Comparison of ENCODE assay signal across 16 mouse cellular contexts in the genomic region with DNA sequence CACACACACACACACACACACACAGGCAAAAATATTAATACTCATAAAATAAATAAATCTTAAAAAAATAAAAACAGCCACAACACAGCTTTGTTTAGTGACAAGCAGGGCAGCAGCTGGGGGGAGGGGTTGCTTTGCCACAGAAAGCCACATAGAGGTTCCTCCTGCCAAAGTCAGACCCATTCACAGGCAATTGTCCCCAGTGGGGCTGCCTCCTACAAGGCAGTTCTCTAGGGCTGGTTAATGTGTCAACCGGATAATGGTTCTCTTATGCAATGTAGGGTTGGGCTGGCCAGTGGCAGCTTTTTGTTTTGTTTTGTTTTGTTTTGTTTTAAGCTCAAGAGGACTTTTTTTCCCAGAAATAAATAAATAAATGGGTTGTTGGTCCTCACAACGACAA. TPM values are rescaled to one million over a fixed set of nuclear protein-coding genes. Genes with fewer than 3 reads are reported as not detected.
DNase-seq lines count a peak whose midpoint lies in the region; ATAC-seq and TF ChIP-seq lines count a peak whose summit lies in the region.
"Had no signal": no experiment of that assay in that cellular context is flagged by ENCODE, and none has a peak within 500 bp of the region (broad histone marks: within the 10 kb centered on the region; RNA-seq: fewer than 3 reads in every experiment).

No protein-coding gene starts in this region.

- no peak for TF ChIP-seq POLR2A in brain, embryonic 14.5 days (IDR thresholded peaks at IDR 0.05; ENCODE audit: borderline replicate concordance, extremely low read depth, insufficient read depth, insufficient read length, poor library complexity, severe bottlenecking)
- TF ChIP-seq POLR2A in cerebellum, adult 2 months (IDR thresholded peaks at IDR 0.05; ENCODE audit: borderline replicate concordance, insufficient read depth, low read length), result no peak

- no peaks in the 10 kb centered on the region for H3K36me3 ChIP-seq in lung, embryonic 16.5 days (ENCODE audit: control insufficient read depth, insufficient read depth, low read length)
- H3K36me3 ChIP-seq in kidney, embryonic 14.5 days (ENCODE audit: control insufficient read depth, insufficient read depth, low read length), result no peaks in the 10 kb centered on the region

- no peak overlapping the region for H3K27ac ChIP-seq in lung, embryonic 16.5 days (ENCODE audit: low read length)
- no peak overlapping the region for H3K27ac ChIP-seq in kidney, embryonic 14.5 days (ENCODE audit: low read depth, low read length)
- no peak overlapping the region for H3K27ac ChIP-seq in cerebellum, adult 2 months (ENCODE audit: insufficient read depth, low read length)
- H3K27ac ChIP-seq: forebrain, embryonic 10.5 days; limb, embryonic 12.5 days had no signal

- no peak overlapping the region for H3K4me3 ChIP-seq in lung, embryonic 16.5 days (ENCODE audit: low read length)
- H3K4me3 ChIP-seq in kidney, embryonic 14.5 days (ENCODE audit: low read length), result no peak overlapping the region
- H3K4me3 ChIP-seq in cerebellum, adult 2 months (replicated peaks; ENCODE audit: insufficient read depth, low read depth, low read length), result no peak overlapping the region
- H3K4me3 ChIP-seq: forebrain, embryonic 10.5 days; limb, embryonic 12.5 days had no signal

- no peak overlapping the region for H3K4me2 ChIP-seq in lung, embryonic 16.5 days (ENCODE audit: low read depth, low read length)
- H3K4me2 ChIP-seq in kidney, embryonic 14.5 days (replicated peaks; ENCODE audit: low read depth, low read length), result no peak overlapping the region
- H3K4me2 ChIP-seq: limb, embryonic 12.5 days had no signal

- TF ChIP-seq CTCF in brain, embryonic 14.5 days (IDR thresholded peaks at IDR 0.05; ENCODE audit: borderline replicate concordance, extremely low read depth, insufficient read depth, insufficient read length), result no peak
- no peak for TF ChIP-seq CTCF in cerebellum, adult 2 months (IDR thresholded peaks at IDR 0.05; ENCODE audit: borderline replicate concordance, insufficient read depth, low read depth, low read length)

- no peak overlapping the region for H3K9ac ChIP-seq in lung, embryonic 16.5 days (ENCODE audit: low read length)
- no peak overlapping the region for H3K9ac ChIP-seq in kidney, embryonic 14.5 days (ENCODE audit: low read depth, low read length)
- H3K9ac ChIP-seq: limb, embryonic 12.5 days had no signal

- DNase-seq in lung, postnatal 14 days, result no peak
- DNase-seq in brain, embryonic 14.5 days (ENCODE audit: low read depth), result peak; percentile 46
- DNase-seq in yolk sac, embryonic 10.5 days (ENCODE audit: low spot score), result peak; percentile 40
- DNase-seq in ovary, postnatal 36 days (ENCODE audit: low spot score), result no peak
- DNase-seq in cerebellum, adult 2 months, result no peak
- DNase-seq: adrenal gland, postnatal 25 days; cerebellum, adult 11-12 months; embryo, embryonic 11 days; gastrocnemius, postnatal 36 days; thymus, postnatal 4 days had no signal

- WGBS in lung, embryonic 16.5 days, result 43% methylated on average over 2 of the region's 2 CpGs
- 60% methylated on average over 2 of the region's 2 CpGs for WGBS in kidney, embryonic 14.5 days
- 57% methylated on average over 2 of the region's 2 CpGs for WGBS in cerebellum, adult 2 months

- no peaks in the 10 kb centered on the region for H3K27me3 ChIP-seq in lung, embryonic 16.5 days (ENCODE audit: control insufficient read depth, insufficient read depth, low read depth, low read length)
- H3K27me3 ChIP-seq in kidney, embryonic 14.5 days (ENCODE audit: control insufficient read depth, insufficient read depth, low read length), result no peaks in the 10 kb centered on the region
- H3K27me3 ChIP-seq in cerebellum, adult 2 months (ENCODE audit: control insufficient read depth, insufficient read depth, low read length), result no peaks in the 10 kb centered on the region
- H3K27me3 ChIP-seq: limb, embryonic 12.5 days had no signal

- peaks cover 2% of the 10 kb centered on the region; the same call in 1 of the 2 replicates for H3K4me1 ChIP-seq in lung, embryonic 16.5 days (replicated peaks; ENCODE audit: control insufficient read depth, insufficient read depth, low read length)
- H3K4me1 ChIP-seq in kidney, embryonic 14.5 days (ENCODE audit: control insufficient read depth, insufficient read depth, low read length), result peaks cover 24% of the 10 kb centered on the region; the same call in 1 of the 2 replicates
- H3K4me1 ChIP-seq in cerebellum, adult 2 months (ENCODE audit: control insufficient read depth, insufficient read depth, low read length), result peaks cover 10% of the 10 kb centered on the region; the same call in 1 of the 2 replicates

- no peaks in the 10 kb centered on the region for H3K9me3 ChIP-seq in lung, embryonic 16.5 days (ENCODE audit: control insufficient read depth, low read length)
- H3K9me3 ChIP-seq in kidney, embryonic 14.5 days (ENCODE audit: control insufficient read depth, low read length), result no peaks in the 10 kb centered on the region
- H3K9me3 ChIP-seq: forebrain, embryonic 10.5 days; limb, embryonic 12.5 days had no signal

- peak; percentile 68 for ATAC-seq in lung, embryonic 16.5 days (ENCODE audit: low read depth)
- peak; percentile 68; the same call in 1 of the 2 replicates for ATAC-seq in kidney, embryonic 14.5 days (ENCODE audit: low FRiP score, low TSS enrichment)

RNA-seq across cellular contexts. Expression of gene Dlg5, which starts 11.3 kb away (rescaled TPM):
- 9.9 and 11.8 TPM in 2 replicates for polyA plus RNA-seq in lung, embryonic 16.5 days (2015; fragmentation: Nextera tagmentation; extraction: Ambion mirVana)
- 70.6 and 89.3 TPM in 2 replicates for polyA plus RNA-seq in brain, embryonic 14.5 days (2012; rRNA removed)
- 24.7 and 26.9 TPM in 2 replicates for polyA plus RNA-seq in kidney, embryonic 14.5 days (2014; fragmentation: Nextera tagmentation; extraction: Ambion mirVana)
- polyA plus RNA-seq in cerebellum, adult 2 months (2012; rRNA removed), result 29.2 and 32.4 TPM in 2 replicates

RNA-seq across cellular contexts. Expression of gene E330034G19Rik, which starts 58.6 kb away (rescaled TPM):
- not detected in 2 replicates for polyA plus RNA-seq in lung, embryonic 16.5 days (2015; fragmentation: Nextera tagmentation; extraction: Ambion mirVana)
- polyA plus RNA-seq in brain, embryonic 14.5 days (2012; rRNA removed), result 0.10 TPM in 1 of 2 replicates, not detected in the other
- polyA plus RNA-seq in kidney, embryonic 14.5 days (2014; fragmentation: Nextera tagmentation; extraction: Ambion mirVana), result not detected in 2 replicates
- 0.14 and 0.29 TPM in 2 replicates for polyA plus RNA-seq in cerebellum, adult 2 months (2012; rRNA removed)
- polyA plus RNA-seq: forebrain, embryonic 10.5 days; heart, embryonic 14.5 days; large intestine, adult 2 months; limb, embryonic 12.5 days had no signal

Comparison
In these comparisons a context has a peak if more than half of its experiments do, and no peak if none do; other contexts are left out.
1. DNase-seq: peak in brain, embryonic 14.5 days (single experiment) and yolk sac, embryonic 10.5 days (single experiment); none in lung, postnatal 14 days (single experiment), ovary, postnatal 36 days (single experiment) and cerebellum, adult 2 months (0 of 2).